Mouse (Mus musculus) left cerebral cortex, adult 18-20 months (tissue): ENCODE results near the gene Dynlt1f. TPM values are rescaled to one million over a fixed set of nuclear protein-coding genes. Genes with fewer than 3 reads are reported as not detected.
"Not testable (repeated sequence)": the region's sequence is repeated elsewhere in the genome, so short reads cannot be mapped to it uniquely, and the experiment has no call there.

Experiments
- DNase-seq, 2 experiments: peaks; one replicate each; pipeline ENCODE4 v3.0.0; 2021 to 2022; ENCODE audit warnings: low spot score in 2 of 2, mixed read lengths in 1 of 2
- total RNA-seq, 2 experiments: library from RNA; stranded (reverse); gene quantifications; 2 replicates each; pipeline ENCODE4 v1.2.3; 2021

The Dynlt1f gene
- total RNA-seq, 2 experiments from 2014 or later: 22.7 to 28.9 TPM

GRCm38 (mm10) chr17:6662840-6663239, 7.1 kb upstream of the Dynlt1f start:
- DNase-seq: not testable (repeated sequence)

GRCm38 (mm10) chr17:6661093-6661816, 5.6 kb upstream of the Dynlt1f start:
- DNase-seq: not testable (repeated sequence)

DNA sequence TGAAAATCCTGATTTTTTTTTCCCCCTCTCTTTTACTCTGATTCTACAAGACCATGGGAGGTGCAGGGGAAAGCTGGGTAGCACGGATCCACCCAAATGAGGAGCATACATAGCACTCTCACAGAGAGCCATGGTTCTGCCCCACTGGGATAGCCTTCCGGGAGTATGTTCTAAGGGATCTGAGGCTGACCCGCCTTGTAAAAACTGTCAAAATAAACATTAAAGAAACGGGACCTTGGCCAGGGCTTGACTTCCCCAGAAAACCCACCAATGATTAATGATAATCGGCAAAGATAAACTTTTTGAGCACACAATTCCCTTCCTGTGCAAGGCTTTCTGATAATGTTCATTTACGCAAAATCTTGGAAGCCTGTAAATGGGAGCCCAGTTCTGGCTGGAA, 4.9 kb upstream of the Dynlt1f start:
- not testable (repeated sequence) for DNase-seq

GRCm38 (mm10) chr17:6658801-6659200, 3.1 kb upstream of the Dynlt1f start, which contains the start of gene Sytl3:
TSS of gene Sytl3 (plus strand) at chr17:6659093.
- not testable (repeated sequence) for DNase-seq

DNA sequence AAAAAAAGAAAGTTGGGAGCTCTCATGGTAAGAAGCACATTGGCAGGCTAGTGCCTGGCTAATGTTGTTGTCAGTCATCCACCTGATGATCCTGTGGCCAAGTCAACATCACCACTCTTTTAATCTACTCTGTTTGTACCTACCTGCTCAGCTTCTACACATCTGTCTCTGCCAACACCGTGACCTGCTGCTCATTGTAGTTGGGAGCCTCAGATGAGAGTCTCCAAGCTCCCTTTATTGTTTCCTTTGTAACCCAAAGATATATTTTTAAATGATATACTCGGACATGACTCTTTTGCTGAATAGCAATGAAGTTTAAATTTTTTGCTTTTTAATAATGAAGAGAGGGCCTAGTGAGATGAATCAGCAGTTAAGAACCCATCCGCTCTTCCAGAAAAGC, 771 bp upstream of the Dynlt1f start:
- DNase-seq: not testable (repeated sequence)

DNA sequence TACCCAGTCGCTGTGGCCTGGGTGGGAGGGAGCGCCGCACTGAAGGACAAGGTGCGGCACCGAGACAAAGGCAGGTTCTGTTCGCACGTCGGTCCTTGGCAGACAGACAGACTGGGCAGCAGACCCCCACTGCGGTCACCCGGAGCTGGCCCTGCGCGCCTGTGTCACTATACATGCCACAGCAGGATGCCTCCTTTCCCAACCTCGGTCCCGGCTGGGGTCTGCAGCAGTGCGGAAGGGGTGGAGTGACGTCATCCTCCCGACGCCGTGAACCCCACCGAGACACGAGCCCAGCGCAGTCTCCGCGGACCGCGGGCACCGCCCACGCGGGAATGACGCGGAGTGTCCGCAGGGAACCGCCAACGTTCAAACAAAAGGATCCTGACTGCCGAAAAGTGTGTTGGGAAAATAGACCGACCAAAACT, 601 bp downstream of the Dynlt1f start:
- peak; percentile 53 to 67 for DNase-seq

DNA sequence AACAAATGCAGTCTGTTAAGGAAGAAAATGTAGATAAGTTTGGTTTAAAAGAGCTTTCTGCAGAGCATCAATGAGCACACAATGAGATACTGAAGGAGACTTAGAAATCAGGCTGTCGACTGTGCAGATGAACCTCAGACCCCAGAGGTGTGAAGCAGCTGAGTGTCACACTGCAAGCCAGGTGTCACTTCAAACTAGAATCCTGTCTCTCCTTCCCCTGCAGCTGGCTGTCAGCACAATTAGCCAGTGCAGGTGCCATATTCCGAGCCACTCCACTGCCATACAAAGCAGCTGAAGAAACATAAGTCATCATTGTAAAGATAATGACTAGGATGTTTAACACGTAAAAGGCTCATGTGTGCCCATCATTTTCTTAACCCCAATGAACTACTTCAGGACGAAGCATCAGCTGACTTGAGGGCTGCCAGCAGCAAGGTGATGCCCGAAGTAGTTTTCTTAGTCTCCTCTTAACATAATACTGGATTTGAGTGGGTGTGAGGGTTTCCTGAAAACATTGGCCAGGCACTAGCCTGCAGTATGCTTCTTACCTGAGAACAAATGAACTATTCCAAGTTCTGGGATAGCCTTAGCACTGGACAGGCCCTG, 2.3 kb downstream of the Dynlt1f start:
- not testable (repeated sequence) for DNase-seq

- DNase-seq: peak; percentile 64 to 82
These were observed 4.7 kb downstream of the Dynlt1f start for GRCm38 (mm10) chr17:6650904-6651565.

DNA sequence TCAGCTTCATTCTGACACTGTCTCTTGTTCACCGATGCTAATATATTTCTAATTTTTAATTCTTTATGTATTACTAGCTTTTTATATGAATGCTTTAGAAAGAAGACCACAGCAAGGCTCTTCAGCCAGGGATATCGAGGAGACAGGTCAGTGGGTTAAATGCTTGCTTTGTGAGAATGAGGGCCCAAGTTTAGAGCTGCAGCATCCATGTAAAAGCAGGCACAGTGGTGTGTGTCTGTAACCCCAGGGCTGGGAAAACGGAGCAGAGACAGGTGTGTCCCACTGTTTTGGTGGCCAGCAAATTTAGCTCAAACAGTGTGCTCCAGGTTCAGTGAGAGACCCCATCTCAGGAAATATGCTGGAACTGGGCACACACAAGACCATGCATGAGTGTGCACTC, 8.2 kb downstream of the Dynlt1f start:
- DNase-seq: not testable (repeated sequence)

GRCm38 (mm10) chr17:6646841-6647240, 8.9 kb downstream of the Dynlt1f start:
- DNase-seq: not testable (repeated sequence)

DNA sequence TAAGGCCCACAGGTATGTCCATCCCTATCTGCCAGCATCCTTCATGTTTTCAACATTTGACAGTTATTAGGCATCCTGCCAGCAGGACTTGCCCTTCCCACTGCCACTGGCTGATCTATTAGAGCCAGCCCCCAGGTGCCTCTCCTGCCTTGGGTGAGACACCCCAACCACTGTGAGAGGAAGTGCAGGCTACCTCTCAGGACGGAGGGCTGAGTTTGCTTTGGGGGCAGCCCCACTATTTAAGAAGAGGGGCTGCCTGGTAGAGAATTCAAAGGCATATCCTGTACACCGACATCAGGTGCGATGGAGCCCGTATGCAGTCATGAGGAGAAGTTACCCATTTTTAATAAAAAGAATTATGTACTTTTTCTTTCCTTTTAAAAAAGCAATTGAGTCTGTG, 10.0 kb downstream of the Dynlt1f start:
- DNase-seq: not testable (repeated sequence)

GRCm38 (mm10) chr17:6644673-6645072, 11.0 kb downstream of the Dynlt1f start:
- not testable (repeated sequence) for DNase-seq

- DNase-seq: not testable (repeated sequence)
These were observed 11.5 kb downstream of the Dynlt1f start for GRCm38 (mm10) chr17:6644210-6644609.

DNA sequence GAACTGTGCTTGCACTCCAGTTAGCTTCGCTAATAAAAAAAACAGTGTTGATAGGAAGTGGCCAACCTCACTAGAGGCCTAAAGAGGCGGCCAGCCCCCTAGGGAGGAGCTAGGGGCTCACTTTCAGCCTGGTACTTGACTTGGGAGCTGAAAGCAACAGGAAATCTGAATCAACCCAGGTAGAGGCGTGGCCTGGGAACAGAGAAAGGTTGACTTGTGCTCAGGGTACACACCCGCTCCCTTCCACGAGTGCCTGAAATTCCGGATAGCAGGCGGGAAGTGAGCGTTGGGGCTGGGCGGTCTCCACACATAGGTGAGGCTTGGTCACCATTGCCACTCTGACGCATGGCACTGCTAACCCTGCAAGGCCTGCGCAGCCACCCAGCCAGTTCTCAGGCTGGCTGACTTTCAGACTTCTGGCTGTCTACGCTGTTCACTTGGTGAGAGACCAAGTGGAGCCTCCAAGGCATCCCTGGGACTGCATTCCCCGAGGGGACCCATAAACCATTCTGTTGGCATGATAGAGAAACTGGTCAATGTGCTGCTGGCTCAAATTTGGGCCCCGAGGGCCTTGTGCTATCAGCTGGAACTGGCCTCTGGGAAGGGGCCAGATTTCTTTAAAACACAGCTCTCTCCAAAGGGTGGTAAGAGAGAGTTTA, 14.8 kb downstream of the Dynlt1f start:
- DNase-seq: not testable (repeated sequence)

- DNase-seq: not testable (repeated sequence)
These were observed 15.6 kb downstream of the Dynlt1f start for GRCm38 (mm10) chr17:6640044-6640637.

DNA sequence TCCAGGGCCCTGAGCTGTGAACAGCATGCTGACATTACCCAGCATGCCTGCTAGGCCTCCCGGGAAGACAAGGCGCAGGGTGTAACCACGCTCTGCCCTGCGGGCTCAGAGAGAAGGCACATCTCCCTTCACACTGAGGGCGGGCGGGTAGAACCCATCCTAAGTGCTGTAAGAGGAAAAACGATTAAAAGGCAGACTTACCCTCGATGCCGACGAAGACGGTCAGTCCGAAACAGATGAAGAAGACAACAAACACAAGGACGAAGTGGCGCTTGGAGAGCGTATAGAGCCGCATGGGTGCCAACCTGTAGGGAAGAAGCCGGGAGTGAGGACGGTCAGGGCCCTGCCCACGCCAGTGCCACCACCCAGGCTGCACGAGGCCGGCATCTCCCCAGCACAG, 16.2 kb downstream of the Dynlt1f start:
- DNase-seq: not testable (repeated sequence)

DNA sequence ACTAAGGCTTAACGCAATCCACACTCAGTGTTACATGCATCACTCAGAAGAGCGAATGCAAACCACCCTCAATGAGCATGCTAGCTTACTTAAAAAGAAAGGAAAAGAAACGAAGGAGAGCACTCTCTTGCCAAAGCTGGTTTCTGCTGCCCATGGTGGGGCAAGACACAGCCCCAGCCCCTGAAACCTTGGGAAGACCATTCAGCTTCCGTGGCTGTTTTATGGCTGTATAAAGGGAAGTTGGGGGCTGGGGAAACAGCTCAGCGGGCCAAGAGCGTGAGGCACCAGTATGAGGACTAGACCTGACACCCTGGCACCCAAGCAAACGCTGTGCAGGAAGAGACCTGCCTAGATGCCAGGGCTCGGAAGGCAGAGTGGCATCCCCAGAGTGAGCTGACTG, 17.3 kb downstream of the Dynlt1f start:
- not testable (repeated sequence) for DNase-seq

GRCm38 (mm10) chr17:6637434-6637833, 18.3 kb downstream of the Dynlt1f start:
- DNase-seq: not testable (repeated sequence)

GRCm38 (mm10) chr17:6636861-6637260, 18.8 kb downstream of the Dynlt1f start:
- no peak for DNase-seq

DNA sequence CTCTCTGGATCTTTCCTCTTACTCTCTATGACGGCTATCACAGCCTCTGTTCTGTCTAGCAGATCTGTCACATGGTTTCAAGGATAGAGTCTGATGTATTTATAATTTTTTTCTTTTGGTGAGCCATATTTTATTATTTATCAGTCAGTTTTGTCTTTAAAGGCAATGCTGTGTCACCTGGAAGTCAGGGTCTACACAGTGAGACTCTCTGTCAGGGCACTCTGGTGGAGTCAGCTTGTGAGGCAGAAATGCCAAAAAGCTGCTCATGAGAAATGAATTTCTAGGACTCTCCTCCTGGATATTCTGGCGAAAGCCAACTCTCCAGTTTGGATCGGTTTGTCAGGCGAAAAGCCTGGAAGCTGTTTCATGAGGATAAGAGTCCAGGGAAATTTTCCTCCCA, 19.9 kb downstream of the Dynlt1f start:
- DNase-seq: not testable (repeated sequence)

DNA sequence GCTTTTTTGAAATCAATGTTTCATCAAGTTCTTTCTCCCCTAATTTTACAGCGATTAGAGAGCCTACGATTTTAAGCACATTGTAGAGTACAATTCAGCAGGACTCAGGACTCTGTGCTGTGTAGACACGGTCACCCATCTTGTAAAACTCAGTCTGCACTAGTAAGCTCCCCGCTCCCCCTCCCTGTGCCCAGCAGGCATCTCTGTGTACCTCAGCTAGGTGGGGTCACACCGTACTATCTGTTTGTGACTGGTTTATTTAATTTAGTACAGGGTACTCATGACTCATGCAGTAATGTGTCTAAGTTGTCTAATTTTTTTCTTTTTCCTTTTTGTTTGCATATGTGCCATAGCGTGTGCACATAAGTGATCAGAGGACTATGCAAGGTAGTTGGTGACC, 22.9 kb downstream of the Dynlt1f start:
- not testable (repeated sequence) for DNase-seq
